Mouse (Mus musculus) urinary bladder, postnatal 4 days (tissue): Measurements from ENCODE around the gene Hist1h2bb.

Source experiments
- DNase-seq, 2 experiments: peaks; one replicate each; pipeline ENCODE4 v3.0.0; 2021 to 2022; ENCODE audit warnings: low spot score in 2 of 2

The Hist1h2bb gene

GRCm38 (mm10) chr13:23728472-23729191 is 17.9 kb upstream of the Hist1h2bb start:
- DNase-seq: no peak

- no peak for DNase-seq
Measured at GRCm38 (mm10) chr13:23729192-23729525, 17.4 kb upstream of the Hist1h2bb start.

GRCm38 (mm10) chr13:23729706-23730105 is 16.8 kb upstream of the Hist1h2bb start:
- no peak for DNase-seq

GRCm38 (mm10) chr13:23730479-23730878 is 16.1 kb upstream of the Hist1h2bb start:
- no peak for DNase-seq

GRCm38 (mm10) chr13:23732156-23732804 is 14.3 kb upstream of the Hist1h2bb start:
- no peak for DNase-seq

GRCm38 (mm10) chr13:23737091-23737490 is 9.4 kb upstream of the Hist1h2bb start:
- no peak for DNase-seq

DNA sequence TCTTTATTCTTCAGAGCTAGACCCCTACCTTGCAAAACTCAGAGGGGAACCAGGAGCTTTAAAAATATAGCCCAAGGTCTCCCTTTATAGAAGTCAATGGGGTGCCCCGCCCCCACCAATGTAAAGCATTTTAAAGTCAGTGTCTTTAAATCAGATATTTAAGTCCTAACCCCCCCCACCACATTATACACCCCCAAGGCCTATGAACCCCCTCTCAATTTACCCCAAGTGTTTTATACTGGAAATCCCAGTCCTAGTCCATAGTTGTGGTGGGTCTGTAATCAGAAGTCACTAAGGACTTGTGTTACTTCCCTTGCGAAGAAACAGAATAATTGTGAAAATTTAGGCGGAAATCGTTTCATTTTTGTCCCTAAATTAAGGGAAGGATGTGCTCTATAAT is 8.5 kb upstream of the Hist1h2bb start:
- no peak for DNase-seq

- peak; percentile 86 to 92 for DNase-seq
Measured at GRCm38 (mm10) chr13:23738677-23739068, 7.9 kb upstream of the Hist1h2bb start, which contains the start of gene Hist1h1c. Gene Hist1h1c, plus strand, starts transcription at chr13:23738808.

DNA sequence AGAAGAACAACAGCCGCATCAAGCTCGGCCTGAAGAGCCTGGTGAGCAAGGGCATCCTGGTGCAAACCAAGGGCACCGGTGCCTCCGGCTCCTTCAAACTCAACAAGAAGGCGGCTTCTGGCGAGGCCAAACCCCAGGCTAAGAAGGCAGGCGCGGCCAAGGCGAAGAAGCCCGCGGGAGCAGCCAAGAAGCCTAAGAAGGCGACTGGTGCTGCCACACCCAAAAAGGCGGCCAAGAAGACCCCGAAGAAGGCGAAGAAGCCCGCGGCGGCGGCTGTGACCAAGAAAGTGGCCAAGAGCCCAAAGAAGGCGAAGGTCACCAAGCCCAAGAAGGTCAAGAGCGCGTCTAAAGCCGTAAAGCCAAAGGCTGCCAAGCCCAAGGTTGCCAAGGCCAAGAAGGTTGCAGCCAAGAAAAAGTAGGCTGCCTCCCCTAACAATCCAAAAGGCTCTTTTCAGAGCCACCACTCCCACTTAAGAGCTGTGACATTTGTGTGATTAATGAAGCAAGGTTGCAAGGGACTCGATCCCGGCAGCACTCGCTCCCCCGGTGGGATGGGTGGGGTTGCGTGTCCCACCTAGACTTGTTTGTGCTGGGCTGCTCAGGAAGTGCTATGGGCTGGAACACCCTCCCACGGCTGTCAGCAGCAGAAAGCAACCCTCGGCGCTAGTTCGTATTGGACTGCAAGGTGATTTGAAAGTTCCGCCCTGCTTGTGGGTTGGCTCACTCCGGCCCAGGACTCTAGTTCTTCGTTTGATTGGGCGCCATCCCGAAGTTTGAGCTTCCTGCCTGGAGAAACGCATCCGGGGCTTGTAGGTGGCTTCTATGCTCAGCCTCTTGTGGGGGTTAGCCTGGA is 7.2 kb upstream of the Hist1h2bb start:
- peak; percentile 88 to 91 for DNase-seq

GRCm38 (mm10) chr13:23739922-23740252 is 6.6 kb upstream of the Hist1h2bb start:
- DNase-seq: no peak

DNA sequence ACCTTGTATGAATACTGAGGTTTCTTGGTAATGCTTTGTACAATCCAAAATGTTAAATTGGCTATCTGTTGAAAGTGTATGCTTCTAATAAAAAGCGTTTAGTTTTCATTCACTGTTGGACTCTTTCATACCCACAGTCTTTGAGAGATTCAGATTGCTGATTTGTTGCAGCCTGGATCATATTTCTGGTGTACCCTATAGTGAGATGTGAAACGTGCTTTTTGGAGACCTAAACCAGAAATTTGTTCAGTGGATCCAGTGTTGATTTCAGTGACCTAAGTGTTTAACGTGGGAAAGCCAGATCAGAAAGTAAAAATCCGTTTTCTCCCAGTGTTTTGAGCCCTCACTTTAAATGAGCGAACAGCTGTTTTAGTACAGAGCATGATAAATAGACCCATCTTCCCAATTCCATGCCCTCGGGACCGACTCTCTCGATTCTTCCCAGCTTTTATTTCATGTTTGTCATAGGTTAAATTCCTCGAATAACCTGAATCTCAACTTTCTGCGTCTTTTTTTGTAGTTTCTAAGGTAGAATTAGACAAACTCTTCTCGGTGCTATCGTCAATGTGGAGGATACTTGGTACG is 6.2 kb upstream of the Hist1h2bb start:
- DNase-seq: no peak

DNA sequence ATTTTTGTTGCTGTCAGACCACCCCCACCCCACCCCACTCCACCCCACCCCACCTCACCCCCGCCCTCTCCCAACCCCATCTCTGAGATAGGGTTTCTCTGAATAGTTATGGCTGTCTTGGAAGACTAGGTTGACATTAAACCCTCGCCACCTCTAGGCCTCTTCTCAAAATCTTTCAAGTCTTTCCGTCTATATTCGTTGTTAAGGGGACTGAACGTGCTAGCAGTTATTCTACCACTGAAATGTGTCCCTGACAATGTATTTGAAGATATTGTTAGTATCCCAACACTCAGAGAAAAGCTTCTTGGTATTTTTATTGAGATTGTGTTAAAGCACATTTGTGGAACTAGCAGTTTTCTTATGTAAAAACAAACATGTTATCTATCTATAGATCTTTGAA is 5.6 kb upstream of the Hist1h2bb start:
- DNase-seq: no peak

- no peak for DNase-seq
Measured at GRCm38 (mm10) chr13:23742007-23742406, 4.5 kb upstream of the Hist1h2bb start.

- DNase-seq: no peak
Measured at GRCm38 (mm10) chr13:23743215-23743614, 3.3 kb upstream of the Hist1h2bb start.

GRCm38 (mm10) chr13:23743963-23744362 is 2.6 kb upstream of the Hist1h2bb start:
- DNase-seq: no peak

- DNase-seq: no peak
Measured at GRCm38 (mm10) chr13:23744421-23745380, 1.8 kb upstream of the Hist1h2bb start.

DNA sequence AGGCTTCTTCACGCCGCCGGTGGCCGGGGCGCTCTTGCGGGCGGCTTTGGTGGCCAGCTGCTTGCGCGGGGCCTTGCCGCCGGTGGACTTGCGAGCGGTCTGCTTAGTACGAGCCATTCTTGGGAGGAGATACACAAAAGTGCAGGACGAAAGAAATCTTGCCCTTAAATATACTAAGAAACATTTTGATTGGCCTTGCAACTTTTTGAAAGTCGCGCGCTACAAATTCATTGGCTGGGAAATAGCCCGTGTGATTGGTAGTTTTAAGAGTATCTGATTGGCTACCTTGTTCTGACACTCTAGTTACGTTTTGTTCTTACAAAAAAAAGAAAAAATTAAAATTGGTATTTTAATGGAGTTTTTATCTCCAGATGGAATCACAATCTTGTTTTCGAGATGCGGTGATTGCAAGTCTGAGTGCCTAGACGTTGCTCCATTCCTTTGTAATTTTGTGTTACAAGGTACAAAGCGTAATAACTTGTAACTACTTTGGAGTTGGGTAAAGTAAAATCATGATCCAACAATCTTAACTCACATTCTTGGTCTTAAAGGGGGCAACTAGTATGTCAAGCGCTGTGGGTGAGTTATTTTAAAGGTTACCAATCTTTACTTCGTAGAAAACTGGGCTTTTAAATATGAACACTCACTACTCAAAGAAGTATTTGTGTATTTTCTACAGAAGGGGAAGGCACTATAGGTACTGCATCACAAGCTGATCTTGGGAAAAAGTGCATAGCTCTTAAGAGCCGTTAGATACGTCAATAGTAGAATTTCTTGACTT is 963 bp upstream of the Hist1h2bb start, which contains the start of gene Hist1h3c:
TSS of gene Hist1h3c (minus strand) at position 222 of the 781 bp plus-strand sequence.
- DNase-seq: peak; percentile 70 to 84

DNA sequence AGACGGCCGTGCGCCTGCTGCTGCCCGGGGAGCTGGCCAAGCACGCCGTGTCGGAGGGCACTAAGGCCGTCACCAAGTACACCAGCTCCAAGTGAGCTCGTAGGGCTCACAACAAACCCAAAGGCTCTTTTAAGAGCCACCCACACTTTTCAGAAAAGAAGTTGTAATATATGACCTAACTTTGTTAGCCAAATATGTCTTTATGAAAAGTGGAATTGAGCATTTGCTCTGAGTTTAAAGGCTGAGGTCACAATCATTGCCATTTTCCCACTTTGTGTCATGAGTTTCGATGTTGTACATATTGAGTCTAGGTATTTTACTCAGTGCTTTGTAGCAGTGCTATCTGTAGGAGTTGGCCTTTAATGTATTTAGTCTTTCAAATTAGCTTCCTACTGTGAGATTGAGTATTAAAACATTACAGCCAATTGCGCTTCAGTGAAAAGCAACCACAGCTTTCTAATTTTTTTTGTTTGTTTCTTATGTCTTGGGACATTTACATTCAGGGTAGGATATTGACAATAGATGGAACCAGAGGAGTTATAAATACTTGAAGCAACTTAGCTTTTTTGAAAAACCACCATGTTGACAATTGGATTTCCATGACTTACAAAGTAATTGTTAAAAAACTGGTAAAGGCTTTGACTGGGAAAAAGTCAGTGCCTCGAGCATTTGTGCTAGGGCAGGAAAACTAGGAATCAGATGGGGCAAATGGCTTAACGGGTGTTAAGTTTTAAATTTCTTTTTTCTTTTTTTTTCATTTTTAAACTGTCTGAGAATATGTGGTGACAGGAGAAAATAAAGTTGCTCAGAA is 752 bp downstream of the Hist1h2bb start:
- DNase-seq: no peak

DNA sequence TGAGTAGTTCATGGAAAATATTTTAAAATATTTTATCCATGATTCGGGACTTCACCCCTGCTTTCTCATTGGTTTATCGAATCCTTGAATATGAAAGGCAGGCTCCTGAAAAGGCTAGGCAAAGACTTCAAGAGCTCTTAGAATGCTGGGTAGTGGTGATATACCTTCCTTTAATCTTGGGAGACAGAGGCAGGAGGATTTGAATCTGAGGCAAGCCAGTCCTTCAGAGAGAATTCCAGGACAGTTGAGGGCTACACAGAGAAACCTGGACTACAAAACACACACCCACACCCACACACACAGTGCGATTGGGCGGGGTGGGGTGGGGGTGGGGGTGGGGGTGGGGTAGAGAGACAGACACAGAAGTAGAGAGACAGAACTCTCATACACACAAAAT is 1.4 kb downstream of the Hist1h2bb start:
- DNase-seq: no peak
